Mouse (Mus musculus) thymus, postnatal 10 days (tissue): ENCODE measurements at regions not wholly inside any gene's neighbourhood (a gene's known extent, or its start where the extent isn't known, plus 50 kb on each side); places are given as distances from the start of the nearest gene placed in this dataset.

Experiments used
- DNase-seq, 2 experiments: peaks; one replicate each; pipeline ENCODE4 v3.0.0; 2021; ENCODE audit warnings: low spot score in 2 of 2

- DNase-seq = no peak
Observed at GRCm38 (mm10) chr15:68445341-68445740, 1944.6 kb upstream of the Lrrc6 start.

DNA sequence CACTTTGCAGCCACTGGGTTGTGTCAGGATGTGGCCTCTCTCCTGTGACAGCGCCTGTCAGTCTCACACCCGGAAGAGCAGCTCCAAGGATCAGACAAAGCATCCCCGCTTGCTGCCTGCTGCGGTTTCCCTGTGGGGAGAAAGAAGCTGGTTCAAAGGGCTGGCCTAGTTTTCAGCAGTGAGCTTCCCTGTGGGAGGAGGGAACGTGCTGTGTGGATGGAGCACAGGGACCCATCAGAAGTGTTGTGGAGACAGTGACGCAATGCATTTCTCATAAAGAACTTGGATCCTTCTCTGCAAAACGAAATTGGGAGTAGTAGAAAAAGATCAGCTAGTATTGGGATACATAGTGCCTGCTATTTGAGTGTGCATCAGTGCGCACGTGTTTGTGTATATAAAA is 1939.9 kb upstream of the Lrrc6 start:
- no peak for DNase-seq

DNA sequence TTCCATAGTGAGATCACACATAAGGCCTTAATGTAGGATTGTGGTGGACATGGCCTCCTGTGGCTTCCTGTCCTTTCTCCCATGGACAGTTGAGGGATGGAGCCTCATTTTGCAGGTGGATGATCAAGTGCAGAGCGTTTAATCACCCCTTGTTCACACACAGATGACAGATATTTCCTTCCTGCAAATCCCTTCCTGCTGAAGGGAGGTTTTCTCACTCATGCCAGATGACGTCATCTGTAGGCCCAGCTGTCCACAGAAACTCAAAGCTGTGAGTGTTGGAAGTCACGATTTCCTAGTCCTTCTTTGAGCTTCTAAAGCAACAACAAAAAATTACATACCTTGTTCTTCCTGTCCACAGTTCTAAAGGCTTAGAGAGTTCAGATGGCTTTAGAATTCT is 1935.3 kb upstream of the Lrrc6 start:
- DNase-seq = no peak

- no peak for DNase-seq
Observed at GRCm38 (mm10) chr15:68431251-68431650, 1930.5 kb upstream of the Lrrc6 start.

- no peak for DNase-seq
Observed at GRCm38 (mm10) chr15:68430486-68430885, 1929.8 kb upstream of the Lrrc6 start.

DNA sequence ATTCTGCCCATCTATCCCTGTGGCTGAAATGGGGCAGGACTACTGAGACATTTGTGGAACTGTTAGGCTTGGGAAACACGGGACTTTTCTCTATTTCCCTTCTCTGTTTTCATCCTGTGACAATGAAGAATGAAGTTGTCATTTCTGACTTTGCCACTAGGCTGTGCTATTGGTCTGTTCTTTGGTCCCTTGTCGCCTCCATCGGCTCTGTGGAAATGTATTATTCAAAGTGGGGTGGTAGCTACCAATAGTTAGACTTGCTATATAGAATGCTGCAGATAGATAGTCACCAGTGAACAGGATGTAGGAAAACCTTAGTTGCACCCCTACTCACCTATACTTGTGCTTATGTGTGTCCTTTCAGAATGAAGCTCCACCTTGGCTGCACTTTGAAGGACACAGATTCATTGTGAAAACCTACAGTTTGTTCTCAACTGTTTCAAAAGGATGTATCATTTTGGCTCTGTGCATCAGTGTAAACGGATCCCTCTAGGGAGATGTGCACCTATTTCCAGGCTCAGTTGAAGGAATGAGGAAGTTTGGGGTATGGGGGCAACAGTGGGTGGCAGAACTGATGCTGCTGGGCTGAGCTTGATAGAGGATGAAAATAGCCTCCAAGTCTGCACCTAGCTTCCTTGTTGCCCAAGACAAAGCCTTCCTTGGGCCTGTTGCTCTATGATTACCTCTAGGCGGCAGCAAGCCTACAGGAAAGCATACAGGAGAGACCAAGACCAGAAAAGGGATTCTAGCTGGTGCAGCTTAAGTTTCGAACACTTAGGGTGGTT is 1927.9 kb upstream of the Lrrc6 start:
- peak in 1 of 2 experiments; percentile 13 for DNase-seq

- no peak for DNase-seq
Observed at GRCm38 (mm10) chr15:68417142-68417541, 1916.4 kb upstream of the Lrrc6 start.

GRCm38 (mm10) chr15:68415401-68415925 is 1914.8 kb upstream of the Lrrc6 start:
- DNase-seq = peak in 1 of 2 experiments; percentile 26

- DNase-seq = no peak
Observed at GRCm38 (mm10) chr15:68414047-68414446, 1913.3 kb upstream of the Lrrc6 start.

DNA sequence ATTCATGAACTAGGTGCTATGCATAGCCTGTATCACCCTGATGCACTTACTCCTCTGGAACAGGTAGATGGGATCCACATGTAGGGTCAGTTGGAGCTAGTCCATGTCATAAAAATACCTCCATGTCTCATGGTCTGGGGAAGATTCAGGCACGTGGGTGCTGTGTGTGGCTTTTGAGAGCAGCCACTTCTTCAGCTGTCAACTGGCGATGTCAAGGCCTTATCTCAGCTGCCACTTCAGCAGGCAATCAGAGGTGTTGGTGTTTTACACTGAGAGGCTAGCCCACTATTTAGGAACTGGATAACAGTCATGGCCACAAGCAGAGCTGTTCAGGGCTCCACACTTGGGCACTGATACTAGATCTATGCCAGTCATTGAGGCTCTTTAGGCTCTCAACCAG is 1912.0 kb upstream of the Lrrc6 start:
- no peak for DNase-seq

DNA sequence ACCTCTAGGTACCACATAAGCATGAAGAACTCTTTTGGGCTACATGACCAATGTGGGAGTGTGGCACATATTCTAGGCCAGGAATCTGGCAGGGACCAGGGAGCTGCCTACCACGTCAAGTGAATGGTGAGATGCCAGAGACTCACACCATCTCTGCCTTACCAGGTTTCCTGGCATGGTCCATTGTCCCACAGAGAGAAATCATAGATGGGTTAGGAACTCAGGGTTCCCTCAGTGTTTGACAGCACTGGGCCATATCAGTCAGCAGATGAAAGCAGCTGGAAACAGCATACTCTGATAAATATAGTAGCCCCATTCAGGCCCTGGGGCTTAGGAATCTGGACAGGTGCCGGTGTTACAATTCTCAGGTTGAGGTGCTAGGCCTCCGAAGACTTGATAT is 1911.4 kb upstream of the Lrrc6 start:
- no peak for DNase-seq

DNA sequence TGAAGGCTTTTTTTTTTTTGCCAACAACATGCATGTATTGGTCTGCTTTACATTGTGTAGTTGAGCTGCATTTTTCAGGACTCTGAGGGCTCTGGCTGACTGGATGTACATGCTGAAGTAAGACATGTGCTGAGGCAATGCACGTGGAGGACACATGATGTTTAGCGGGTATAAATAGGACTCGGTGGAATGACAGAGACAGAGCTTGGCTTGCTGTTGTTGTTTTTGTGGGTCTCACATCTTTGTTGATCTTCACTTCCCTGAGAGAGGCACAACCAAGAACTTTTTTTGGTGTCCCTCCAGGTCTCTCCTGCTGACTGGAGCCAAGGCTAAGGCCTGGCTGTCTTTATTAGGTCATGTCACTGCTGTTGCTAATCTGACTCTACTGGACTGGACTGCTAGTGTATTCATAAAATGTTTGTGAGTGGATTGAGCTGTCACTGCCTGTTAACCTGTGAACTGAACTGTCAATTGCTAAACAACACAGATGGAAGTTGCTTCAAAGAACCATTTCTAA is 1902.9 kb upstream of the Lrrc6 start:
- no peak for DNase-seq

GRCm38 (mm10) chr15:68401726-68402125 is 1901.0 kb upstream of the Lrrc6 start:
- no peak for DNase-seq

- DNase-seq = no peak
Observed at GRCm38 (mm10) chr15:68401006-68401405, 1900.3 kb upstream of the Lrrc6 start.

- DNase-seq = no peak
Observed at GRCm38 (mm10) chr15:68396566-68396965, 1895.9 kb upstream of the Lrrc6 start.

DNA sequence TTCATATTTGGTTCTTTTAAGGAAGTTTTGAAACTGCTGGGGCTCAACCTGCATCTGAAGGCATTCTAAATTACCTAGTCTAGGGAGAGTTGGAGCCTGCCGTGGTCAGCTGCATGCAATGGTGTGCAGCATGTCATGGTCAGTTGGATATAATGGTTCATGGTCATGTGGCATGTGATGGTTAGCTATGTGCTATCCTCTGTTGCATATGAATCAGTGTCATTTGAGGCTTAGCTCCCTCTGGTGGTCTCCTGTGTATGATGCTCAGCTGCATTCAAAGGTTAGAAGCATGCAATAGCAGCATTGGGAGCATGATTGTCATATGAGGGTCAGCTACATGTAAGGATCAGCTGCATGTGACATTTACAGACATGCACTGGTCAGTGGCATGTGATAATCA is 1894.0 kb upstream of the Lrrc6 start:
- DNase-seq = peak in 1 of 2 experiments; percentile 27

- no peak for DNase-seq
Observed at GRCm38 (mm10) chr15:68394157-68394556, 1893.4 kb upstream of the Lrrc6 start.

- no peak for DNase-seq
Observed at GRCm38 (mm10) chr15:68391737-68392136, 1891.0 kb upstream of the Lrrc6 start.

GRCm38 (mm10) chr15:68389855-68390254 is 1889.1 kb upstream of the Lrrc6 start:
- DNase-seq = no peak

GRCm38 (mm10) chr15:68387349-68388065 is 1886.8 kb upstream of the Lrrc6 start:
- DNase-seq = no peak

GRCm38 (mm10) chr15:68384571-68385335 is 1884.0 kb upstream of the Lrrc6 start:
- DNase-seq = no peak

GRCm38 (mm10) chr15:68375166-68375565 is 1874.5 kb upstream of the Lrrc6 start:
- no peak for DNase-seq
